Mouse (Mus musculus) G1E-ER4 (cell line): ENCODE measurements around the gene Gpd2. TPM values are rescaled to one million over a fixed set of nuclear protein-coding genes. Genes with fewer than 3 reads are reported as not detected.

Experiments
- GATA1 ChIP-seq: IDR thresholded peaks from one replicate; pipeline ENCODE4 v1.8.0; 2012; ENCODE audit warnings: low read length, inconsistent platforms
- polyA plus RNA-seq: library from polyadenylated mRNA; stranded (reverse); fragments of >175 nt; gene quantifications from 2 replicates; pipeline ENCODE4 v1.2.3, GENCODE M21; 2012

Gene Gpd2
- polyA plus RNA-seq, 1 experiment, result 3.4 TPM

GRCm38 (mm10) chr2:57266679-57267393 lies 29.4 kb downstream of the Gpd2 start:
- no peak for TF ChIP-seq GATA1

GRCm38 (mm10) chr2:57267394-57267716 lies 29.9 kb downstream of the Gpd2 start:
- TF ChIP-seq GATA1, result no peak

DNA sequence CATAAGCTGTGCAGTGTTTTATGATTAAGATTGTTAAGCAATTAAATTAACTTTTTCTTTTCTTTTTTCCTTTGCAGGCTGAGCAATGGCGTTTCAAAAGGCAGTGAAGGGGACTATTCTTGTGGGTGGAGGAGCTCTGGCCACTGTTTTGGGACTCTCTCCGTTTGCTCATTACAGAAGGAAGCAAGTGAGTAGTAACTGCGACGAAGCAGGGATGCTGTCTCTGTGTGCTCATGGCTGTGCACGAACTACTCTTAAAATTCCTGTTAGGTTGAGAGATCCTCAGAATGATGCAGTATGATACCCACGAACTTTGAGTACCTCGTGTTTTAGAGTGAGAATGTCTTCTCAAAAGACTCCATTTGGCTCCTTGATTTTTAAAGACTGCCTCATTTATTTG lies 30.5 kb downstream of the Gpd2 start:
- TF ChIP-seq GATA1, result no peak

DNA sequence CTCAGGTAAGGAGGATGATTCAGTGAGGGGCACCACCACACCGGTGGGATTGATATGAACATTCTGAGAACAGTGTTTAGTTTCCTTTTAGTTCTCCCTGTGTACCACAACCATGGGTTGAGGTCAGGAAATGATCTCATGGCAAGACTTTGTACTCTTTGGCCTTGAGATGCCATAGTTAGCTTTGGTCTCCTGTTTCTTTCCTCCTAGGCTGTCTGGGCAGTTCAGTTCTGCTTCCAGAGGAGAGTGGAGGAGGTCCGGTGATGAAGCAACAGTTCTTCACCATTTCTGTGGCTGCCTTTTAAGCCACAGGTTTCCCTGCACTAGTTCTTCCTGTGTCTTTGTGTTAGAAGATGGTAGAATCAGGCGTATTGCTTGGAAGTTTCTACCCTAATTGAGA lies 31.4 kb downstream of the Gpd2 start:
- TF ChIP-seq GATA1, result no peak

- TF ChIP-seq GATA1, result no peak
These were observed 32.4 kb downstream of the Gpd2 start for GRCm38 (mm10) chr2:57269690-57270435.

GRCm38 (mm10) chr2:57280190-57280723 lies 42.8 kb downstream of the Gpd2 start:
- TF ChIP-seq GATA1, result no peak

DNA sequence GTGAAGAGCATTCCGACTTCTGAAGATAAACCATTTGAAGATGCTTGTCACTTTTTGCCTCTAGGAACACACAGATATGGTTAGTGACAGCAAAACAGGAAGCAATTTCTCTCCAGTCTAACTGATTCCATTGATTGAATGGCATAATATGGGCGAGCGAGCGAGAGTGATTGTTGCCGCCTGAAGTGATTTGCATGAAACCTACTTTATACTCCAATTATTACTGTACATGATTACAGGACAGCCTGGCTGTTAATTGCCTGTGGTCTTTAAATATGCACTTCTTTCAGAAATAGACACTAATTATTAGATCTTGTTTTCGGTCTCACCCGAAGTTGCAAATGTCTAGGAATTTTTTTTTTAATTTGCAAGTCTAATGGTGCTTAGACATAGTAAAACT lies 46.4 kb downstream of the Gpd2 start:
- no peak for TF ChIP-seq GATA1

GRCm38 (mm10) chr2:57285197-57285596 lies 47.8 kb downstream of the Gpd2 start:
- TF ChIP-seq GATA1, result no peak

DNA sequence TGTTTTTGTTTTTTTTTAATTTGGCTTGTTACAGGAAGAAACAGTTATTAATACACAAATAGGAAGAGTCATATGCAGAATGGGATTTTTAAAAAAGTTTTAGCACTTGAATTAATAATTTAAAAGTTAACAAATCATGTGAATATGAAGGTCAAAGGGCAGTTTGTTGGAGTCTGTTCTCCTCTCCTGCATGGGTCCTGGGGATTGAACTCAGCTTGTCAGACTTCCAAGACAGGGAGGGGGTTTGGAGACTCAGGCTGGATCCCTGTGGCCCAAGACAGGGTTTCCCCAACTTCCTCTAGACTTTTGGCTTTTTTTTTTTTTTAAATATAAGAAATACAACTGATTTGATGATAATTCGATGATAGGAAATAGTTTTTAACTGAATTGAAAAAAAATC lies 50.6 kb downstream of the Gpd2 start:
- no peak for TF ChIP-seq GATA1

GRCm38 (mm10) chr2:57293571-57293970 lies 56.1 kb downstream of the Gpd2 start:
- no peak for TF ChIP-seq GATA1

- TF ChIP-seq GATA1, result no peak
These were observed 58.6 kb downstream of the Gpd2 start for GRCm38 (mm10) chr2:57296069-57296468.

GRCm38 (mm10) chr2:57297226-57297625 lies 59.8 kb downstream of the Gpd2 start:
- no peak for TF ChIP-seq GATA1

- TF ChIP-seq GATA1, result no peak
These were observed 64.1 kb downstream of the Gpd2 start for GRCm38 (mm10) chr2:57301539-57301938.

DNA sequence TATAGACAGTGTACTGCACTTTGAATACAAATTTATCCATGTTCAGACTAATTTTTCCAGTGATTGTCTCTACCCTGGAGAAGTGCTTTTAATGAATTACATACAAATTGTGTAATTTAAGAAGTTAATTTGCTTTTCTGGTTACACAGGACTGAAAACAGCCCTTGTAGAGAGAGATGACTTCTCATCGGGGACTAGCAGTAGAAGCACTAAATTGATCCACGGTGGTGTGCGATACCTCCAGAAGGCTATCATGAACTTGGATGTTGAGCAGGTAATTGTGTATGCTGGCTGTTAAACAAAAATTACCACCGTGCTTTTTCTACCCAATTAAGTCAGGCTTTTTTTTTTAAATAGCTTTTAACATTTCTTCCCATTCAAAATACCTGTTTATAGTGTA lies 66.8 kb downstream of the Gpd2 start:
- TF ChIP-seq GATA1, result no peak

DNA sequence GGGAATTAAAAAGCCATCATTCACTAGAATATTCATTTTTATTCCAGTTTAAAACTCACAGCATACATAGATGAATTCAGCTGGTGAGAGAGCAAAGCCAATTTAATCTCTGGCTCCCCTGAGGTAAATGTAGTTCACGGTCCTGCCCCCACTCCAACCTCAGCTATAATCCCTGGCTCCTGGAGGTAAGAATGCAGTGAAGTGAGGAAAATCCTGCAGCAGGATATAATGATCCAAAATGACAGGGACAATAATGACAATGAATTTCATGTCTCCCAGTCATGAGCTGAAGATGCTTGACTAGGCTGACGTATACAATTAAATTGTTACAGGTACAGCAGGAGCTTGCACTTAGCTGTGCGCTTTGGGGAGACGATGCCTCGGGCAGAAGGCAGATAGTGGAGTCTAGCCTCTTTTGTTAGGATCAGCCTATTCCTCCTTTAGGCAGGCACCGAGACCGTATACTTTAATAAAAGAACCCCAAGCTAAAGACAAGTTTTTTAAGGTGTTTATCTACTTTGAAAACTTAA lies 74.9 kb downstream of the Gpd2 start:
- no peak for TF ChIP-seq GATA1

- TF ChIP-seq GATA1, result no peak
These were observed 78.6 kb downstream of the Gpd2 start for GRCm38 (mm10) chr2:57316055-57316454.

DNA sequence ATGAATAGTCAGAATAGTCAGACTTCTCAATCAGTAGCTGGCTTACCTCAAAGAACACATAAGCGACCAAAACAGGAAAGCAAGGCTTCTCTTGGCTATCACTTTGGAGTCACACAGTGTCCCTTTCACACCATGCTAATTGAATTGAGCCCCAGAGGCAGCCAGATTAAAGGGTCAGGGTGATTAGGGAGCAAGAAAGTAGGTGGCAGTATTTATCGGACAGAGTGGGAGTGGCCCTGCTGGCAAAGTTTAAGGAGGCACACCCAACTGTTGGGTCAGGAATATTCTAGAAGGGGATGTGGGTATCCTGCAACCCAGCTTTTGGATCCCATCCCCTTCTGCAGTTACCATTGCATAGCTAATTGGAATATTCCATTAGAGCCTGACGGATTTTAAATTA lies 80.9 kb downstream of the Gpd2 start:
- no peak for TF ChIP-seq GATA1
